23 mouse cellular contexts compared by ENCODE assay signal in genomic region chr3:153219391-153219790, GRCm38 (mm10).
DNase-seq lines count a peak whose midpoint lies in the region; ATAC-seq and TF ChIP-seq lines count a peak whose summit lies in the region.
"Had no signal": no experiment of that assay in that cellular context is flagged by ENCODE, and none has a peak within 500 bp of the region (broad histone marks: within the 10 kb centered on the region; RNA-seq: fewer than 3 reads in every experiment).

No protein-coding gene starts in this region.

- peak; percentile 62; the same call in 1 of the 2 replicates for ATAC-seq in common myeloid progenitor, adult 5-6 weeks (replicated peaks; ENCODE audit: low read depth, poor library complexity, severe bottlenecking)
- peak; percentile 69 for ATAC-seq in granulocyte monocyte progenitor cell, adult 5-6 weeks (replicated peaks; ENCODE audit: poor library complexity, severe bottlenecking)
- ATAC-seq in megakaryocyte progenitor cell, adult 5-6 weeks (replicated peaks; ENCODE audit: poor library complexity): peak; percentile 60
- ATAC-seq in stomach, postnatal 0 days (ENCODE audit: low FRiP score, low TSS enrichment): no peak
- ATAC-seq: forebrain, embryonic 14.5 days; forebrain, postnatal 0 days had no signal

- 95% methylated on average over 2 of the region's 2 CpGs for WGBS in heart, embryonic 10.5 days
- WGBS in stomach, postnatal 0 days: 95% methylated on average over 2 of the region's 2 CpGs

- no peak overlapping the region for H3K9ac ChIP-seq in stomach, postnatal 0 days (ENCODE audit: low read length)
- H3K9ac ChIP-seq: embryonic facial prominence, embryonic 13.5 days; embryonic facial prominence, embryonic 15.5 days; forebrain, embryonic 12.5 days; forebrain, postnatal 0 days had no signal

- H3K4me1 ChIP-seq in heart, embryonic 10.5 days: no peaks in the 10 kb centered on the region
- H3K4me1 ChIP-seq in stomach, postnatal 0 days (replicated peaks; ENCODE audit: control insufficient read depth, insufficient read depth): no peaks in the 10 kb centered on the region
- H3K4me1 ChIP-seq: embryonic facial prominence, embryonic 13.5 days; embryonic facial prominence, embryonic 15.5 days; forebrain, embryonic 10.5 days; forebrain, embryonic 12.5 days had no signal

- 0 out of 2 replicates have a peak, but pooled peaks cover 3% of the 10 kb centered on the region for H3K9me3 ChIP-seq in heart, embryonic 10.5 days
- H3K9me3 ChIP-seq in stomach, postnatal 0 days (ENCODE audit: control insufficient read depth, low read length): no peaks in the 10 kb centered on the region
- H3K9me3 ChIP-seq: embryonic facial prominence, embryonic 15.5 days; forebrain, embryonic 12.5 days had no signal

- DNase-seq in heart, embryonic 10.5 days (ENCODE audit: low spot score): peak; percentile 39
- no peak for DNase-seq in heart, postnatal 10 days
- DNase-seq in stomach, postnatal 0 days (ENCODE audit: low spot score): no peak
- DNase-seq in cerebellum, postnatal 10 days: no peak
- DNase-seq: adrenal gland, adult 2 months; adrenal gland, postnatal 10 days; adrenal gland, postnatal 25 days; cerebellum, adult 11 months; cerebellum, adult 18-20 months; cerebellum, adult 8-10 months; cerebellum, adult 9-11 months; cerebellum, postnatal 25 days; embryo, embryonic 11 days; forebrain, postnatal 0 days had no signal

- no peaks in the 10 kb centered on the region for H3K27me3 ChIP-seq in heart, embryonic 10.5 days (ENCODE audit: insufficient read depth, poor library complexity, severe bottlenecking)
- H3K27me3 ChIP-seq in stomach, postnatal 0 days (ENCODE audit: control insufficient read depth, insufficient read depth, low read length): no peaks in the 10 kb centered on the region
- H3K27me3 ChIP-seq: embryonic facial prominence, embryonic 13.5 days; embryonic facial prominence, embryonic 15.5 days; forebrain, embryonic 12.5 days had no signal

- no peak overlapping the region for H3K4me3 ChIP-seq in heart, embryonic 10.5 days
- H3K4me3 ChIP-seq in stomach, postnatal 0 days (ENCODE audit: low read depth, low read length): no peak overlapping the region
- H3K4me3 ChIP-seq: embryonic facial prominence, embryonic 13.5 days; embryonic facial prominence, embryonic 15.5 days; erythroblast, embryonic 14.5 days; forebrain, embryonic 10.5 days; forebrain, embryonic 12.5 days had no signal

- intact Hi-C loops in heart, postnatal 10 days (cut with DNase I): no loop called here

- TF ChIP-seq CTCF in stomach, postnatal 0 days (IDR thresholded peaks at IDR 0.05; ENCODE audit: low read depth): no peak

- H3K36me3 ChIP-seq in heart, embryonic 10.5 days: no peaks in the 10 kb centered on the region; the same call in 1 of the 2 replicates
- H3K36me3 ChIP-seq in stomach, postnatal 0 days (ENCODE audit: control insufficient read depth, insufficient read depth, low read length): no peaks in the 10 kb centered on the region
- H3K36me3 ChIP-seq: embryonic facial prominence, embryonic 13.5 days; embryonic facial prominence, embryonic 15.5 days; forebrain, embryonic 10.5 days; forebrain, embryonic 12.5 days had no signal

- no peak for TF ChIP-seq EP300 in stomach, postnatal 0 days (optimal IDR thresholded peaks at IDR 0.05)

- H3K27ac ChIP-seq in heart, embryonic 10.5 days: no peak overlapping the region
- H3K27ac ChIP-seq in stomach, postnatal 0 days (replicated peaks): no peak overlapping the region
- H3K27ac ChIP-seq: embryonic facial prominence, embryonic 13.5 days; embryonic facial prominence, embryonic 15.5 days; forebrain, embryonic 10.5 days; forebrain, embryonic 12.5 days had no signal

- no peak overlapping the region for H3K4me2 ChIP-seq in stomach, postnatal 0 days (replicated peaks; ENCODE audit: low read depth)
- H3K4me2 ChIP-seq: embryonic facial prominence, embryonic 13.5 days; embryonic facial prominence, embryonic 15.5 days; forebrain, embryonic 12.5 days had no signal
